Mouse (Mus musculus) forebrain, embryonic 13.5 days (tissue): Measurements from ENCODE around the gene Klhl35. TPM values are rescaled to one million over a fixed set of nuclear protein-coding genes. Genes with fewer than 3 reads are reported as not detected.
"Not testable (repeated sequence)": the region's sequence is repeated elsewhere in the genome, so short reads cannot be mapped to it uniquely, and the experiment has no call there.

Experiments used
- ATAC-seq: fragments of 200-750 bp; cut with Nextera tagmentation; 2 replicates; pipeline ENCODE4 v1.8.0; 2017
- H3K27ac ChIP-seq: fragments of 300-500 bp; sonication (generic); 2 replicates; pipeline ENCODE4 v1.5.1; 2015; ENCODE audit warnings: inconsistent platforms, mild to moderate bottlenecking, moderate library complexity
- H3K27me3 ChIP-seq: fragments of 300-500 bp; sonication (generic); 2 replicates; pipeline ENCODE4 v1.6.1; 2015; ENCODE audit warnings: mild to moderate bottlenecking, inconsistent platforms
- H3K36me3 ChIP-seq: fragments of 300-500 bp; sonication (generic); 2 replicates; pipeline ENCODE4 v1.6.1; 2015; ENCODE audit warnings: mild to moderate bottlenecking, inconsistent platforms; ENCODE audit not compliant: poor library complexity, severe bottlenecking
- H3K4me1 ChIP-seq: fragments of 300-500 bp; sonication (generic); 2 replicates; pipeline ENCODE4 v1.6.1; 2015; ENCODE audit warnings: inconsistent platforms
- H3K4me2 ChIP-seq: fragments of 300-500 bp; sonication (generic); 2 replicates; pipeline ENCODE4 v1.6.1; 2015; ENCODE audit warnings: inconsistent platforms, mild to moderate bottlenecking, moderate library complexity
- H3K4me3 ChIP-seq: fragments of 300-500 bp; sonication (generic); 2 replicates; pipeline ENCODE4 v1.5.1; 2015; ENCODE audit warnings: mild to moderate bottlenecking, inconsistent platforms
- H3K9ac ChIP-seq: fragments of 300-500 bp; sonication (generic); 2 replicates; pipeline ENCODE4 v1.6.1; 2015; ENCODE audit warnings: mild to moderate bottlenecking, inconsistent platforms
- H3K9me3 ChIP-seq: fragments of 300-500 bp; sonication (generic); replicated peaks from 2 replicates; pipeline ENCODE4 v1.6.1; 2016; ENCODE audit warnings: inconsistent platforms
- WGBS: fragments of 180-500 bp; shearing (Covaris S2); methylation state at CpG from one replicate; pipeline ENCODE4 v1.1.7; 2015; 5-methylcytosine and 5-hydroxymethylcytosine counted together
- polyA plus RNA-seq: library from polyadenylated mRNA; unstranded; fragments of >200 nt; fragmentation: Nextera tagmentation; extraction: Ambion mirVana; gene quantifications from 2 replicates; pipeline ENCODE4 v1.2.1, GENCODE M21; 2015

Gene Klhl35
- polyA plus RNA-seq, 1 experiment from 2014 or later, result 2.3 TPM

DNA sequence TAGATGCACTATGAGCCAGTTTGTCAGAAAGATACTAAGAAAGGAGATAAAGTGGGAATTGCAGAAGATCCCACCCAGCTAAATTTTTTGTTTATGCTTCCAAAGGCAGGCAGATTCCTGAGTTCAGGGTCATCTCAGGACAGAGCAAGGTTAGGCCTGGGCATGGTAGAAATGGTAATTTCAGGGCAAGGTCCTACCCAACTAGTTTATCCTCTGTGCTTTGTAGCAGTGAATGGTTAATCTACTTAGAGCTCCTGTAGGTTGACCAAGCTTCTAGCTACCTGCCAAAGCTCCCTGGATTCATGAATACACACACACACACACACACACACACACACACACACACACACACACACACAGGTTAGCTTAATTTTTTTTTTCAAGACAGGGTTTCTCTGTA lies 38.8 kb downstream of the Klhl35 start:
- no peak overlapping the region for H3K27ac ChIP-seq
- H3K36me3 ChIP-seq, result no peaks in the 10 kb centered on the region
- H3K4me2 ChIP-seq, result no peak overlapping the region
- ATAC-seq, result no peak
- H3K9ac ChIP-seq, result no peak overlapping the region
- H3K4me1 ChIP-seq, result no peaks in the 10 kb centered on the region
- peaks cover 3% of the 10 kb centered on the region; the same call in 1 of the 2 replicates for H3K27me3 ChIP-seq
- H3K9me3 ChIP-seq, result 0 out of 2 replicates have a peak, but pooled peaks cover 4% of the 10 kb centered on the region
- H3K4me3 ChIP-seq, result no peak overlapping the region

DNA sequence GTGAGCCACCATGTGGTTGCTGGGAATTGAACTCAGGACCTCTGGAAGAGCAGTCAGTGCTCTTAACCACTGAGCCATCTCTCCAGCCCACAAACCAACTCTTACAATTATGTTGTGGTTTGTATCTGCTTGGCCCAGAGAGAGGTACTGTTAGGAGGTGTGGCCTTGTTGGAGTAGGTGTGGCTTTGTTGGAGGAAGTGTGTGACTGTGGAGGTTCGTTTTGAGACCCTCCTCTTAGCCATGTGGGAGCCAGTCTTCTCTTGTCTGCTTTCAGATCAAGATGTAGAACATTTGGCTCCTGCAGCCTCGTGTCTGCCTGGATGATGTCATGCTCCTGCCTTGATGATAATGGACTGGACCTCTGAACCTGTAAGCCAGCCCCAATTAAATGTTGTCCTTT lies 42.4 kb downstream of the Klhl35 start:
- H3K9ac ChIP-seq, H3K4me2 ChIP-seq, H3K4me3 ChIP-seq, H3K27me3 ChIP-seq, H3K4me1 ChIP-seq, H3K27ac ChIP-seq, ATAC-seq, H3K9me3 ChIP-seq, H3K36me3 ChIP-seq: not testable (repeated sequence)
- WGBS, result 31% methylated on average over 2 of the region's 2 CpGs

DNA sequence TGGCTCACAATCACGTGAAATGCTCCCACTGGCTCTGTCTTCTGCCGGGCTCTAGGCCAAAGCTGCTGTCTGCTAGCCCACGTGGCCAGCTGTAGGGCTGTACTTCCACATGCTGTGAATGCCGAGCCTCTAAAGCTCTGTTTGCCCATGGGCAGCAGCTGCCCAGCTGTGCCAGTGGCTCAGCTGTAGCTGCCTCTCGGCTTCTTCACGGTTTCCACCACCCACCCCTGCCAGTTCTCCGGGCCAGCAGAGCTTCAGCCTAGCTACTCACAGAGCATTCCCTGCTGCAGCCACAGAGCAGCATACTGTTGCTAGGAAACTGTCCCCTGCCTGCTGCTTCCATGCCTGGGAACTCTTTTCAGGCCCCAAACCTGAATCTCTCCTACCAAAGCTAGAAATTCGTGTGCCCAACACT lies 44.3 kb downstream of the Klhl35 start:
- Histone ChIP-seq H3K4me2 (peak overlapping the region; percentile 43), H3K27ac (peak overlapping the region; percentile 25), H3K9ac (no peak overlapping the region), H3K4me3 (peak overlapping the region; percentile 10; the same call in 1 of the 2 replicates), H3K4me1 (peaks cover 8% of the 10 kb centered on the region), H3K9me3 (0 out of 2 replicates have a peak, but pooled peaks cover 4% of the 10 kb centered on the region), H3K36me3 (no peaks in the 10 kb centered on the region), H3K27me3 (peaks cover 3% of the 10 kb centered on the region; the same call in 1 of the 2 replicates)
- 11% methylated on average over 8 of the region's 8 CpGs for WGBS
- ATAC-seq, result peak; percentile 67; the same call in 1 of the 2 replicates

DNA sequence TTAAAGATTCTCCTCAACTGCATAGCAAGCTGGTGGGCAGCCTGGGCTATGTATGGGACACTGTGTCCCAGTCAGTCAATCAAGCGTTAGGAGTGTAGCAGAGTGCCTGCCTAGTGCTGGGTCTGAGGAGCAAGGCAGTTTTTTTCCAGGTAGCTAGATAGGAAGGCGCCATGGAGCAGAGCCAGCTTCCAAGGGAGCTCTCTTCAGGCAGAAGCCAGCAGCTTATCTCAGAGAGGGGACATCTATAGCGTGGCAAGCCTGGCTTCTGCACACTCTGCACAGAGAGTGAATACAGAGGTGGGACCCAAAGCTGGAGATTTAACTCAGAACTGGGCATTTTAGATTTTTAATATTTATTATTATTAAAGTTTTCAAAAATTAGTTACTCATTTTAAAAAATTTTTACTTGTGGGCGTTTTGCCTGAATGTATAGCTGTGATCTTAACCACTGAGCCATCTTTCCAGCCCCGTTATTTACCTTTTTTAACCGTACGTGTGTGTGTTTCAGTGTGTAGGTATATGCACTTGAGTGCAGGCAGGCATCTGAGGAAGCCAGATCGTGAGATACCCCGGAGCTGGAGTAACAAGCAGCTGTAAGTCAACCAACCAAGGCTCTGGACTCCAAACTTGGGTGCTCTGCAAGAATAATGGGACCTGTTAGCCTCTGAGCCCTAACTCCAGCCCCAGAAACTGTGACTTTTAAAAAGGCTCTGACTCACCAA lies 50.4 kb downstream of the Klhl35 start:
- WGBS, result 88% methylated on average over 9 of the region's 9 CpGs

DNA sequence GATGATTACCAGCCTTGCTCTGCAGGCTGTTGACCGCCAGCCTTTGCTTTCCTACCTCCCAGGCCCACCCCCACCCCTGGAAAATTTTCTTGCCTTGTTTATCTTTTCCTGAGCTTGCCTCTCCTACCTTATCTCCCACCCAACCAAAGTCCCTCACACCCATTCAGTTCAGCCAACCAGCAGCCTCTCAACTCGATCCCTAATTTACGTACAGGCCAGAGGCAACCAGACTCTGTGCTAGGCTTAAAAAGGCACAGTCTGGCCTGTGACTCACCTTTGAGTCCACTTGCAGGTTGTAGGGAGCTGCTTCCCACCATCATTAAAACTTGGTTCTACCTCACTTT lies 51.0 kb downstream of the Klhl35 start:
- 87% methylated on average over 3 of the region's 3 CpGs for WGBS

More for the DNA sequence above, 50.4 kb downstream of the Klhl35 start:
- Histone ChIP-seq H3K36me3 (no peaks in the 10 kb centered on the region), H3K4me2 (no peak overlapping the region), H3K27me3 (no peaks in the 10 kb centered on the region), H3K27ac (no peak overlapping the region), H3K4me1 (no peaks in the 10 kb centered on the region), H3K9me3 (no peaks in the 10 kb centered on the region), H3K4me3 (no peak overlapping the region), H3K9ac (no peak overlapping the region)
- ATAC-seq, result no peak

DNA sequence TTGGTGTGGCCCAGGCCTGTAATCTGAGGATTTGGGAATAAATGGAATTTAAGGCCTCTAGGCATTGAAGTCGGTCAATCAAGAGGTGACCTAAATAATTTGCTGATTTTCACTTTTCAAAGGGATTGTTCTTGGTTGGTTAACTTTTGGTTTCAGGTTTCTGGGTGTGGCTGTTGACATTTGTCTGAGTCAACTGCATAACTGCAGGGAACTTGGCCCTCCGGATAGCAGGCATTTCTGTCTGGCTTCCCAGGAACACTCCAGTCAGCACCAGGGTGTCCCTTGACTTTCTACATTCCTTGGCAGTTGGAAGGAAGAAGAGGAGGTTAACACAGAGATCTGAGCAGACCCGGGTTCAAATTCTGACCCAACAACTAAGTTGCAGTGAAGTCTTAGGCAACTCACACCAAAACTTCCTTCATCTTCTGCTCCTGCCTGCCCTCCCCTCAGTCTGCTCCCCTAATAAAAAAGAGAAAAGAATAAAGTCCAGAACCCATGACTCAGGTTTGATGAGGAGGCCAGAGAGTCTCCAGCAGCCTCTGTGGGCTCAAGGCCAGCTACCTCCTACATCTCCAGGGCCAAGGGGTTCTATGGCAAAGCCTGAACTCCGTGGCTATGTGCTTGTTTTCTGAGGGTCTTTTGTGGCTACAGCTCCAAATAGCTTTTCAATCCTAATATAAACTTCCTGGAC lies 53.3 kb downstream of the Klhl35 start:
- Histone ChIP-seq H3K4me3 (no peak overlapping the region), H3K4me1 (no peaks in the 10 kb centered on the region), H3K27me3 (no peaks in the 10 kb centered on the region), H3K27ac (no peak overlapping the region), H3K36me3 (no peaks in the 10 kb centered on the region), H3K4me2 (no peak overlapping the region), H3K9ac (no peak overlapping the region), H3K9me3 (no peaks in the 10 kb centered on the region)
- ATAC-seq, result no peak
- WGBS, result 70% methylated on average over 4 of the region's 4 CpGs

More for the DNA sequence above, 51.0 kb downstream of the Klhl35 start:
- no peaks in the 10 kb centered on the region for H3K36me3 ChIP-seq
- H3K4me1 ChIP-seq, result no peaks in the 10 kb centered on the region
- no peak overlapping the region for H3K4me3 ChIP-seq
- no peaks in the 10 kb centered on the region for H3K9me3 ChIP-seq
- no peaks in the 10 kb centered on the region for H3K27me3 ChIP-seq
- H3K4me2 ChIP-seq, result no peak overlapping the region
- ATAC-seq, result no peak
- H3K9ac ChIP-seq, result no peak overlapping the region
- no peak overlapping the region for H3K27ac ChIP-seq

DNA sequence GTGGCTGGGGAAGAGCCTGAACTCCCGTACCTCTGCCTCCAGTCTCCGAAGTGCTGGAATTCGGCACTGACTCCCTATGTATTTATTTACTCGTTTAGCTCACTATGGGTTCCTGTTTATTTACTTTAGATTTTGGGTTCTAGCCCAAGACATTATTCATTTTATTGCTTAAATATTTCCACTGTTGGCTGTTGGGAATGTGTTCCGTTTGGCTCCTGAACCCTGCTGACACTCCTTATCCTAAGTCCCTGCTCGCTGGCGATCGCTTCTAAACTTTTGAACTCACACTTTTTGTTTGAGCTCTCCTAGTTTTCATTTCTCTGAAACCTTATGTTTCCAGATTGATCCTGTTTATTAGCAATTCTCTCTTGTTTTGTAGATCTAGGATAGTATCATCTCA lies 57.3 kb downstream of the Klhl35 start:
- 92% methylated on average over 8 of the region's 8 CpGs for WGBS
- Histone ChIP-seq H3K27me3 (no peaks in the 10 kb centered on the region), H3K36me3 (no peaks in the 10 kb centered on the region)

More for the DNA sequence above, 57.3 kb downstream of the Klhl35 start:
- no peaks in the 10 kb centered on the region for H3K9me3 ChIP-seq
- H3K27ac ChIP-seq, result no peak overlapping the region
- H3K4me1 ChIP-seq, result no peaks in the 10 kb centered on the region
- no peak overlapping the region for H3K9ac ChIP-seq
- no peak overlapping the region for H3K4me3 ChIP-seq
- ATAC-seq, result no peak
- no peak overlapping the region for H3K4me2 ChIP-seq

Other genes with a start within 250 kb of the Klhl35 start
- 3.0 and 3.1 TPM in 2 replicates for gene Mogat2, start 227.4 kb upstream of the Klhl35 start, polyA plus RNA-seq
- 46.9 and 51.3 TPM in 2 replicates for gene Map6, start 198.6 kb upstream of the Klhl35 start, polyA plus RNA-seq
- 261 and 291 TPM in 2 replicates for gene Serpinh1, start 112.8 kb upstream of the Klhl35 start, polyA plus RNA-seq
- gene Gdpd5, start 84.6 kb upstream of the Klhl35 start, polyA plus RNA-seq, result 28.1 and 32.8 TPM in 2 replicates
- 638 and 696 TPM in 2 replicates for gene Rps3, start 17.7 kb downstream of the Klhl35 start, polyA plus RNA-seq
- gene Arrb1, start 69.5 kb downstream of the Klhl35 start, polyA plus RNA-seq, result 7.4 and 10.6 TPM in 2 replicates
- 0.22 and 0.29 TPM in 2 replicates for gene Tpbgl, start 161.1 kb downstream of the Klhl35 start, polyA plus RNA-seq
- 3.1 and 3.2 TPM in 2 replicates for gene Slco2b1, start 245.3 kb downstream of the Klhl35 start, polyA plus RNA-seq